Mouse (Mus musculus): Measurements from ENCODE around the gene Mn1.

The Mn1 gene

DNA sequence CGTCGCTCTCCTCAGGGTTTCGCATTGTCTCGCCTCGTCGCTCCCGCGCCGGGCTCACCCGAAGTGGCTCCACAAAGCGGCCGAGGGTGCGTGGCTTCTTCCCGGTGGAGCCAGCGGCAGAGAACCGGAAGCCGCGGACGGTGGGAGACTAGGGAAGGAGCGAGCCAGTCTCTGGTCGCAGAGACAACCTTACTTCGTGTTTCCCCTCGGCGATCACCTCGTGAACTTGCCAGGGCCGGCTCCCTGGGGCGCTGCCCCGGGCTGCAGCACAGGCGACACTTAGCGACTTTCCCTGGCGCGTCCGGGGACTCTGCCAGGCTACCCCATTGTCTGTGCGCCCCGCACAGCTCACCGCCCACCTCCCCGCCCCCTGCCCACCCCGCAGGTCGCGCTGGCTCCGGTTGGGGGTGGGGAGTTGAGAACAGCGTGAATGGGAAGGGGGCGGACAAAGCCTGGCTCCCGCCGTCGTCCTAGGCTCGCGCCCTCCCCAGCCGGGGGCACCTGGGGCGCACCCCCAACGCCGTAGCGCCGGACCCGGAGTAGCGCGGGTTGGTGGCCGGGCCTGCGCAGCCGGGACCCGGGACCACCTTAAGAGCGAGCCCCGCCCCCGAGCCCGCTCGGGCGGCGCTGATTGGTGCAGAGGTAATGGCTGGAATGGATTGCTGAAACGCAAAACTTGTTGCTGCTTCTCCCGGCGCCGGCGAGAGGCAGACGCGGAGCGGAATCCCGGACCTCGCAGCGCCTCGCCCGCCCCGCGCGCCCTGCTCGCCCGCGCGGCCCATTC is at the start of gene Mn1:
Mn1 (plus strand) TSS at position 772 of the 784 bp plus-strand sequence.
- DNase-seq (ENCODE audit: low spot score in 2 of 2) = peak; percentile 66 to 82

GRCm38 (mm10) chr5:111367937-111368517 is 49.1 kb upstream of the Mn1 start:
- no peak for DNase-seq (ENCODE audit: low spot score in 2 of 2)

DNA sequence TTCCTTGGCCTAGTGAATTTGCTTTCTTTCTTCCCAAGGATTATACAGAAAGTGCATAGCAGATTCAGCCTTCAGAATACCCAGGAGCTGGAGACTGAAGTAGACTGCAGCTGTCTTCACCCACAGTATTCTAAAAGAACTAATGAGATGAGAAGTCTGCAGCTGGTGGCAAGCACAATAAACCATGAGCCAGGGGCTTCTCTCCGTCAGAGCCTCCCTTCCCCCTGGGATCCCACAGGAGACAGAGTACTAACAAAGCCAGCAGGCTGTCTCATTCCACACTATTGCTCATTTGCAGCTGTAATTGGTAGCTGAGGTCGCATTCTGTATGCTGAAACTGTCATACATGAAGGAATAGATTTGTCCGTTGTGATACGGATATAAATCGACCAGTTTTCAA is 48.6 kb upstream of the Mn1 start:
- DNase-seq (ENCODE audit: low spot score in 2 of 2) = no peak

DNA sequence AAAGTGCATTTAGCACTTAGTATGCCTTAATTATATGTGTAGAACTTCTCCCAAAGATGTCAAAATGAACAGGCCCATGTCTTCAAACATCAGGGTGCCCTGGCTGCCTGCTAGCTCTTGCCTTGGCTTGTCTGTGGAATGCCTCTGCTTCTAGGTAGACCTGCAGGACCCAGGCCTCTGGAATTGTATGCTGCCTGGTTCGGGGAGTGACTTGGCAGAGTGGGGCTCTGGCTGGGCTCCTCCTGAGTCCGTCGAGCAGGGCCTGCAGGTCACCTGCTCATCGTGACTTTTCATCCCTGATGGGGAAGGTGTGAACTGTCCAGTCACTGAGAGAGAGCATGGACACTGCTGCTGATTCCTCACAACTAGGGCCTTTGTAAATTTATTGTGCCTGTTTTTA is 41.5 kb upstream of the Mn1 start:
- no peak for DNase-seq (ENCODE audit: low spot score in 2 of 2)

DNA sequence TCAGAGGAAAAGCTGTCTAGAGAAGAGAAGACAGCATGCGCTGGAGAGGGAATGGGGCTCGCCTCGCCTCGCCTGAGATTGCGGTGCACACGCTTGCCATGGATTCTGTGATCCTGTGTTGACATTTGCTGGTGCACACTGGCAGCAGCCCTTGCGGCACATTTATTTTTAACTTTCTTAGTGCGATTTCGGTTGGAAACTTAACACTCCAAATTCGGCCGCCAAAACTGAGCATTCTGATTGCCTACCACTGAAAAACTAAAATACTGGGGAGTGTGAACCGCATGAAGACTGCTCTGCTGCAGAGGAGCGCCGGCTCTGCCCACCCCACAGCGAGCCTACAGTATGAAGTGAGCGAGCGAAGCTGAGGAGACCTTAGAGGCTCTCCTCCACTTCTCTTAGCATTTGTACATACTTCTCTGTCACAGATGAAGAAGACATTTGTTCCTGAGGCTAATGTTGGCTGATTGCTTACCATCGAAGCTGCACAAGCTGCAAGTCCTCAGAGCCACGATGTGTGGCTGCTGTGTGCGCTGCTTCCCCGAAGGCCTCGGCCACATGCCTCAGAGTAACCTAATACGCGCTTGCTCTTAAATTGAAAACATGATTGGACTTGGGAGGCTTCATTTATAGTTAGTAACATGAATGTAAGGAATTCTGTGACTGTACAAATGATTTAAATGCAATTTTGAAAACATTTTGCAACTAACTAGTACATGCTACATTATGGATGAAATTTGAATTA is 40.7 kb upstream of the Mn1 start:
- DNase-seq (ENCODE audit: low spot score in 2 of 2) = no peak

DNA sequence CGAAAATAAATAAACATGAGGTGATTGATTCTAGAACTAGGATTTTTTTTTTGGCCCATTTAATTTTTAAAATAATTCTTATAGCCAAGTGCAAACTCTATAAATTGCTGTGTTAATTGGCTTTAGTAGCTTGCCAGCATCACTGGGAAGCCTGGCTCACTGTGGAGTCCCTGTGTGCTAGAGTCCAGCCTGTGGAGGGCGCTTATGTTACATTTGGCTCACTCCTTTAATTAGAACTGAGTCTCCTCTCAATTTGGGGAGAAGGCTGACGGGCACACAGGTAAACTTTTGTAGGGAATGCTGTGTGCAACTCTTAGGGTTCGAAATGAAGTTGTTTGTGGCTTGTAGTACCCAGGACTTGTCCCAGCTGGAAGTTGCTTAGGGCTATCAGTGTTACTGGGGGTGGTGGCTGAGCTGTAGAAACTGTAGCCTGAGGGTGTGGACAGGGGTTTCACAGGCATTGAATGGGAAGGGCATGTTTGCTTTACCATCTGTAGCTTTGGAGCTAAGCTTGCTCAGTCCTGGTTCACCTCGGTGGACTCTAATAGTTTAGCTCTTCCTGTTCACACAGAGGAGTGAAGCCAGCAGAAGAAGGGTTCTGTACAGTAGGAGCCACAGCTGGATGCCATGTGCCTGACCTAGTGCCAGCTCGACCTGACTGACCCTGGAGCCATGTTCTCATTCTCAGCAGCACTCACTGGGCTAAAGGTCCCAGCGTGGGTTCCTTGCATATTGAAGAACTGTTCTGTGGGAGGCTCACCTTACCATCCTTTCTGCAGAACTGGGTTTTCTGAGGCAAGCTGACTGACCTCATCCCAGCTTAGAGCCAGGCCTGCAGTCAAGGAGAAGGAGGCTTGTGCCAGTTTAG is 38.8 kb upstream of the Mn1 start:
- no peak for DNase-seq (ENCODE audit: low spot score in 2 of 2)

GRCm38 (mm10) chr5:111383335-111383734 is 33.8 kb upstream of the Mn1 start:
- no peak for DNase-seq (ENCODE audit: low spot score in 2 of 2)

GRCm38 (mm10) chr5:111390911-111391310 is 26.3 kb upstream of the Mn1 start:
- no peak for DNase-seq (ENCODE audit: low spot score in 2 of 2)

- no peak for DNase-seq (ENCODE audit: low spot score in 2 of 2)
Measured at GRCm38 (mm10) chr5:111391485-111391884, 25.7 kb upstream of the Mn1 start.

DNA sequence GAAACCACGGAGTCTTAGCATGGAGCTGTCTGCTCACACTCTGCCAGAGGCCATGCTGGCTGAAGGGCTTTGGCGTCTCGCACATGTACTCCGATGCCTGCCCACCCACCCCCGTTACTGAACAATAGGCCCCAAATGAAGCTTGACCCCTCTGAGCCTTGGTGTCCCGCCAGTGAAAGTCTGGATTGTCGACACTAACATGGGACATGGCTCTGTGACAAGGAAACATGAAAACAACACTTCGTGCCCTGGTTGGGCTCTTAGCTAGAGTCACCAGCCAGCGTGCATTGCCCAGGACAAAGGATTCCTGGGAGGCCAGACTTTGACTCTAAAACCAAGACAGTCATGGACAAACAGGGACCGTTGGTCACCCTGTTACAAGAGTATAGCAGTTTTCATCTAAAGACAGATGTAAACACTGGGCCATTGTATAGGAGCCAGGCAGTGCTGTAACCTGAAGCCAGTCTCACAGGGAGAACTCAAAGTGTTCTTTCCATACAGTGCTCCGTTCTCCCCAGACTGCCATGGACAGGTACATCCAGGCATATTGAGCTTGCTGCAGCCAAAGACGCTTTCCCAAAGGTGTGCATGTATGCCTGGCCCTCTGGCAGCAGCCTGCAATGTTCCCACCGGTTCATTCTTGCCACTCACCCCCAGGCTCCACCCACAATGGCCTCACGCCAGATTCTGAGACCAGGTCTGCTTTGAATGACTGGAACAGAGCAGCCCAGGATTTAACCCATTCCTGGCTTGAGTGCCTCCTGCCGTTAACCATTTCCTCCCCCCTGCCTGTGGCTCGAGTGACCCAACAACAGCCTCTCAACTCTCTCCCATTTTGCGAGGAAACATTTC is 23.6 kb upstream of the Mn1 start:
- DNase-seq (ENCODE audit: low spot score in 2 of 2) = peak in 1 of 2 experiments; percentile 53

DNA sequence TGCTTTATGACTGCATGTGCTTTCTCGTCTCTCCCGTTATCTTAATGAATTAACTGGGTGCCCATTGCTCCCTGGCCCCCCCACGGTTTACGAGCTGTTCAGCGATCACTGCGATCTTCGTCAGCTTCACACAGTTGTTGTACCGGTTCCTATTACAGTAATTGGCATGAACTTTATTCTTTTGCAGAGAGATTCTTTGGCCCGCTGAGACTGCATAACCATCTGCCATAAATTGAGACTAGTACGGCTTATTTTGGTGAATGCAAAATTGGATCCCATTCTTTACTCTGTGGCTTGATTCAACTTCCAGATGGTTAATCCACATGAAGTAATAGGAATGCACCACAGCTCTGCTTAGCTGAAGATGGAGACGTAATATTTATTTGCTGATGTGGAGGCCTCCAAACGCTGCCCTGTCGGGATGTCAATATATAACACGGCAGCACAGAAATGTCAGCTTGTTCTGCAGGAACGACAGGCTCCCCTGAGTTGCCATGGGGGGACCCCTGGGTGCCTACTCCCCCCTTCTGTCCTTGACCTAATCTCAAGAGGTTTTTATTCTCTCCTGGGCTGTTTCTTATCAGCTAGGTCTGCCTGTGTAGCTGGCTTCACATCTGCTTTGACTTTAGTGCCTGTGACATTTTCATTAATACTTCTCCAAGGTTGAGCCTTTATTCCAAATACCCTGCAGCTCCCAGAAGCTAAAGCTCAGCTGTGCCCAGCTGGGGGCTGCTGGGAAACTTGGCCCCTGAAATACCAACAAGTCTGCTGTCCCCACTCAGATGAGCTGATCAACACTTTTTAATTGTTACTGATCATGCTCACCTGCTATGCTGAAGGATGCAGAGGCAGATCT is 22.7 kb upstream of the Mn1 start:
- no peak for DNase-seq (ENCODE audit: low spot score in 2 of 2)

GRCm38 (mm10) chr5:111395771-111396170 is 21.4 kb upstream of the Mn1 start:
- DNase-seq (ENCODE audit: low spot score in 2 of 2) = no peak

DNA sequence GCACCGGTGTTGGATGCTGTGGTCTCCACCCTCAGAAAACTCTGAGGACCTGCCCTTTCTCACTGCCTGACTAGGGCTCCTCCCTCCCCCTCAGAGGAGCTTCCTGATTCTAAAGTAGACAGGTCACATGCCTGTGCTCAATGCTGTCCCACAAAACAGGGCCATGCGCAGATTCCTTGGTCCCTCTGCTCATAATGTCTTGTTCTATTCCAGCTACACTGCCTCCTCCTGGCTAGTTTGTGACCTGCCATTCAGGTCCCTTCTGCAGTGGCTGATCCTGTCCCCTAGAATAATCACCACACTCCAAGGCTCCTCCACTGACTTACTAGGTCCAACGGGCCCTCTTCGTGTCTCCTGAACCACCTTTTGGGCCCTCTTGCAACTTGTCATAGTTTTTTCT is 21.0 kb upstream of the Mn1 start:
- no peak for DNase-seq (ENCODE audit: low spot score in 2 of 2)

DNA sequence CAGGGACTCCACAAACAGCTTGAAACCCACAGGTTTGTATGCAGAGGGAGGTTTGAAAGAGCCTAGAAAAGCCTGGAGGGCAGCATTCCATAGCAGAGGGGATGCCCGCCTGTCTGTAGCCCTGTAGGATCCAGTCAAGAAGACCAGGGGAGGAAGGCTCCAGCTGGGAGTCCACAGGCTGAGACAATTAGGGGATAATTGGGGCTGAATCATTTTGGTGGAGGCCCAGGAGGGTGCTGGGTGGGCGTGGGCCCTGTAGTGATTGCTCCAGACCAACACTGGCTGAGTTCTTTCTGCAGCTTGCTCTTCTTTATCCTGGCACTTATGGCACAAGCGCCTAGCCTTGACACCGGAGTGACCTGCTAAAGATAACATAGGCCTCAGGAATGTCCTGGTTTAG is 18.7 kb upstream of the Mn1 start:
- DNase-seq (ENCODE audit: low spot score in 2 of 2) = no peak

- DNase-seq (ENCODE audit: low spot score in 2 of 2) = no peak
Measured at GRCm38 (mm10) chr5:111399271-111399670, 17.9 kb upstream of the Mn1 start.

DNA sequence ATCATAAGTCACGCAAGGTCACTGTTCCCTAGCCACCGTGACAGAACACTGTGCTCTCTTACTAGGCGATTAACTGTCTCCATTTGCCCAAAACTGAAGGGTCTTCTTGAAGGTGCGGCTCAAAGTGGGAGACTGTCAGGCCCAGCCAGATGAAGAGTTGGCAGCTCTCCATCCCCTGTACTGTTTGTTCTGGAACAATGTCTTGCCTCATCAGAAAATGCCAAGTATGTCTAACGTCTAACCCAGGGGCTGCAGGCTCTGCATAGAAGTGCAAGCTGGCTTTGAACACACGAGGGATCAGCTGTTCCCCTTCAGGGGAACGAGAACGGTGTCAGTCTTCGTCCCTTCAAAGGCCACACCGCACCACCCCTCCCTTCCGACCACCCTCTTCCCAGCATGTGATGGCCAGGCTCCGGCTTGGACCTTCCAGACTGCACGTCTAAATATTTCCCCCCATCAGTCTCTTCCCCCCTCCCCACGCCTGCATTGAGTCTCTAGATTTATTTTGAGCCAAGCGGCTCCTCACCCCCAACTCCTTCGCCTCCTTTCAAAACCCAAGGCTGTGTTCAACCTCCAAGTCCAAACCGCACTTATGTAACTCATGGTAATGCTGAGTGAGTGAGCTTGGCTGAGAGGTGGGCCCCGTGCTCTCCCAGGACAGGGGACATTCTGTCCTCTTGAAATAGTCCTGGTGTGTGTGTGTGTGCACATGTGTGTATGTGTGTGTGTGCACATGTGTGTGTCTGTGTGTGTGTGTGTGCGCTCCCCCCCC is 15.1 kb upstream of the Mn1 start:
- DNase-seq (ENCODE audit: low spot score in 2 of 2) = no peak

DNA sequence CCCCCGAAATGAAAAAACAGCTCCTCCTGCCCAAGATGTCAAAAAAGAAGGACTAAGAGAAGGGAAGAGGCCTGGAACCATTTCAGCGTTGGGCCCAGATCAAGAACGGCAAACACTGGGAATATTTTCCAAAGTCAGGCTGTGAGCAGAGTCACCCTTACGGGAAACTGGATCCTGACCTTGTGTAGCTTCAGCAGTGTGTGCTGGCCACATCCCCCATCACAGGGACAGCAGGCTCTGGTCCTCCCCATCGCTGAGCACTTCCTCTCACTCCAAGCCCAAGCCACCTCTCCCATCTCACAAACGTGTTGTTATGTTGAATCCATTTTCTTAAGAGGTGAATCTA is 14.5 kb upstream of the Mn1 start:
- DNase-seq (ENCODE audit: low spot score in 2 of 2) = no peak

DNA sequence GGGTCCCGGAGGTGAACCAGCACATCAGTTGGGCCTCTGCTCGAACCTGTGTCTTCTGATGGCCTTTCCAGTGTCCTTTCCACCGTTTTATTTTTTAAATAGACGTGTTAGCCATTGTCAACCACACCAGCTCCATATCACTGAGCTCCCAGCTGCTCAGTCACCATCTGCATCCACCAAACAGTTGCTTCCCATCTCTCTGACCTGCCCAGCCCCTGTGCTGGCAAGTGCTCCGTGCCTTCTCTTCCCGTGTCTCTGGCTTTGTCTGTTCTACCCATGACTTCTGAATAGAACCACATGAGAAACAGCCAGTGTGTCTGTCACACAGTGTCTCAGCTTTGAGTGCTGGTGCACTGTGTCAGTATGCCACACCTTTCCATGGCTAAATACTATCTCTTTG is 12.4 kb upstream of the Mn1 start:
- no peak for DNase-seq (ENCODE audit: low spot score in 2 of 2)

DNA sequence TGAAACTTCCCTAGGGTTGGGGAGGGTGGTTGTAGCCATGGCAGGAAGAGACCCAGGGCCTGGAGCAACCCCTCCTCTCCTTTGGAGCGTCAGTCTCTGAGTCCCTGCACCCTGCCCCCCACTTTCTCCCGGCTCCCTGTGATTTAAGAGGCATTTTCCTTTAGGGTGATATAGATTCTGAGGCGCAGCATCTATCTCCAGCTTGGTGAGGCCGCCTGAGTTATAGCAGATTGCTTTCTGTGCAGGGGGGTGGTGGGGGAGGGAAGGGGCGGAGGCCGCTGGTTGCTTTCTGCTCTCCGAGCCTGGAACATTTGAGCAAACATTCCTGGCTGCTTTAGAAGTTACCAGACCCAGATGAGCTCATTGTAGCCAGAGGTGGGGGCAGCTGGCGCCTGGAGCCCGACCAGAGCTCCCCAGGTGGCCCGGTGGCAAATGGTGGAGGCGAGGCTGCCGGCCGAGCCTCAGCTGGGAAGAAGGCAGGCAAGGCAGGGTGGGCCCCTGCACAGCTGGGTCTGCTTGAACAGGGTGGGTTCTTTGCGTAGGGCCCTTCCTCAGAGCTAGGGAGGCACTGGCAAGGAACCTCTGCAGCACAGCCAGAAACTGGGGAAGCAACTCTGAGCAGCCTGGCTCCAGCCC is 8.6 kb upstream of the Mn1 start:
- DNase-seq (ENCODE audit: low spot score in 2 of 2) = no peak

Measured in urinary bladder, adult 18-20 months (tissue).